Mouse (Mus musculus) adrenal gland, postnatal 14 days (tissue): ENCODE data around the gene Zfp689. TPM values are rescaled to one million over a fixed set of nuclear protein-coding genes. Genes with fewer than 3 reads are reported as not detected.
"Not testable (repeated sequence)": the region's sequence is repeated elsewhere in the genome, so short reads cannot be mapped to it uniquely, and the experiment has no call there.

Experiments
- DNase-seq: peaks from one replicate; pipeline ENCODE4 v3.0.0; 2021; ENCODE audit warnings: mixed read lengths
- microRNA-seq, 2 experiments: library from miRNA; unstranded; fragments of <30 nt; microRNA quantifications; one replicate each; pipeline ENCODE4 v1.2.0; 2021
- total RNA-seq: library from RNA; stranded (reverse); gene quantifications from 2 replicates; pipeline ENCODE4 v1.2.3, GENCODE M21; 2021

Gene Zfp689
- total RNA-seq, 1 experiment from 2014 or later = 3.5 TPM

- not testable (repeated sequence) for DNase-seq
These were observed 44.9 kb downstream of the Zfp689 start for GRCm38 (mm10) chr7:127404101-127404500.

GRCm38 (mm10) chr7:127402980-127403379 is 46.0 kb downstream of the Zfp689 start:
- no peak for DNase-seq

GRCm38 (mm10) chr7:127400355-127400754 is 48.6 kb downstream of the Zfp689 start:
- no peak for DNase-seq

- no peak for DNase-seq
These were observed 55.0 kb downstream of the Zfp689 start for GRCm38 (mm10) chr7:127393944-127394333.

- DNase-seq = peak; percentile 98
These were observed 55.6 kb downstream of the Zfp689 start, which contains the start of gene E430018J23Rik for GRCm38 (mm10) chr7:127393157-127393943. E430018J23Rik (minus strand) TSS chr7:127393629.

- no peak for DNase-seq
These were observed 56.6 kb downstream of the Zfp689 start for GRCm38 (mm10) chr7:127392251-127392824.

Small RNAs within 50 kb of the gene (microRNA-seq; reads per million reads assigned to microRNA genes)
- gene Gm47278 = 0 reads per million in 2 experiments
- gene Mir7060 = 0 to 0.38 reads per million in 2 experiments

Other genes starting within 250 kb of the Zfp689 start
- gene Tbc1d10b, start 240.7 kb downstream of the Zfp689 start, total RNA-seq = 38.9 and 45.6 TPM in 2 replicates
- 4.3 and 4.9 TPM in 2 replicates for gene Mylpf, start 240.3 kb downstream of the Zfp689 start, total RNA-seq
- gene Zfp553, start 216.1 kb downstream of the Zfp689 start, total RNA-seq = 10.0 and 13.8 TPM in 2 replicates
- gene Sept1, start 216.0 kb downstream of the Zfp689 start, total RNA-seq = 11.2 and 35.8 TPM in 2 replicates
- gene Zfp771, start 204.9 kb downstream of the Zfp689 start, total RNA-seq = 25.9 and 28.1 TPM in 2 replicates
- 48.3 and 57.5 TPM in 2 replicates for gene Dctpp1, start 188.4 kb downstream of the Zfp689 start, total RNA-seq
- gene Sephs2, start 175.1 kb downstream of the Zfp689 start, total RNA-seq = 147 and 187 TPM in 2 replicates
- gene Itgal, start 152.9 kb downstream of the Zfp689 start, total RNA-seq = 2.2 and 8.8 TPM in 2 replicates
- 31.2 and 33.3 TPM in 2 replicates for gene Zfp768, start 103.6 kb downstream of the Zfp689 start, total RNA-seq
- gene Zfp747, start 73.1 kb downstream of the Zfp689 start, total RNA-seq = 8.7 and 10.0 TPM in 2 replicates
- gene 9130019O22Rik, start 62.0 kb downstream of the Zfp689 start, total RNA-seq = 3.3 and 5.3 TPM in 2 replicates
- 8.5 and 9.4 TPM in 2 replicates for gene E430018J23Rik, start 55.5 kb downstream of the Zfp689 start, total RNA-seq
- 6.4 and 6.8 TPM in 2 replicates for gene Zfp764, start 42.3 kb downstream of the Zfp689 start, total RNA-seq
- 8.9 and 11.9 TPM in 2 replicates for gene Zfp688, start 27.1 kb downstream of the Zfp689 start, total RNA-seq
- gene Prr14, start 10.5 kb upstream of the Zfp689 start, total RNA-seq = 42.0 and 51.8 TPM in 2 replicates
- 61.8 and 76.5 TPM in 2 replicates for gene Fbrs, start 30.0 kb upstream of the Zfp689 start, total RNA-seq
- gene Srcap, start 62.8 kb upstream of the Zfp689 start, total RNA-seq = 88.8 and 95.3 TPM in 2 replicates
- gene Gm42715, start 70.4 kb upstream of the Zfp689 start, total RNA-seq = 21.9 and 23.8 TPM in 2 replicates
- gene Tmem265, start 112.2 kb upstream of the Zfp689 start, total RNA-seq = not detected in 2 replicates
- gene Phkg2, start 124.2 kb upstream of the Zfp689 start, total RNA-seq = 36.6 and 44.4 TPM in 2 replicates
- gene Ccdc189, start 139.4 kb upstream of the Zfp689 start, total RNA-seq = 7.5 and 10.7 TPM in 2 replicates
- 56.0 and 62.8 TPM in 2 replicates for gene Rnf40, start 139.6 kb upstream of the Zfp689 start, total RNA-seq
- gene Zfp629, start 166.6 kb upstream of the Zfp689 start, total RNA-seq = 21.6 and 26.4 TPM in 2 replicates